Mouse (Mus musculus) liver, adult 2 months (tissue): ENCODE results near the gene Srcin1.

ENCODE experiments used
- CTCF ChIP-seq: fragments of 200-500 bp; IDR thresholded peaks from 2 replicates; pipeline ENCODE4 v1.5.1; 2011; ENCODE audit warnings: low read depth, low read length, control low read depth
- POLR2A ChIP-seq: fragments of 200-500 bp; IDR thresholded peaks from 2 replicates; pipeline ENCODE4 v1.6.1; 2011; ENCODE audit warnings: low read length, control low read depth; ENCODE audit not compliant: insufficient read depth; ENCODE audit errors: extremely low read depth

DNA sequence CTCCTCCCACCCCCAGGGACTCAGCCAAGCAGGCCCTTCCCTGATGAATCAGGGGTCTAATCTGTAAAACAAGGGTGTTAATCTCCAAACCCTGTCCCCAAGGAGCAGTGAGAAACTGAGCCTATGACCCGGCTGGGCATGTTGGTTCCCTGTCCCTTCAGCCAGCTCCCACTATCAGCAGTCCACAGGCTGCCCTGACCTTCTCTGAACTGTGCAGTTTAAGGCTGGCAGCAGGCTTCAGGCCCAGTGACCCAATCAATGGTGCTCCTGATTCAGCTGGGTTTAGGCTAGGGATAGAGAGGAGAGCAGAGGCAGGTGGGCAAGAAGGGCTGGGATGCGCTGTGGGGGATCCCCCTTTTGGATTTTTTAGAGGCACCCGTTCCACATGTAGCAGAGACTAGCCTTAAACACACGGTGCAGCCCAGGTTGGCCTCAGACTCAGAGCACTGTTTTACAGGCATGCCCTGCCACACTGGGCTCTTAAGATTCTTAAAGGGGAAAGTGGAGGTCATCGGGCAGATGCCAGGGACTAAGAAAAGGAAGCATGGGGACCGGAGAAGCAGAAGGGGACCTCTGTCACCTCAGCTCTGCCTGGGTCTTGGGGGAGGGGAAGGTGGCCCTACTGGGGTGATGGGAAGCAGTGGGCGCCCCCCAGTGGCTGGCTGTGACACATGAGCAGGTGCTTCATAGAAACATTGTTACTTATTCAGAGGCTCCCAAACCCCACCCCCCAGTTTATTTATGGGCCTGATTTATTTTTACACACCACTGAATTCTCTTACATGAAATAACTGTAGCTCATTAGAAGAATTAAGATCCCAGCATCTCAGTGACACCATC lies 19.2 kb downstream of the Srcin1 start:
- TF ChIP-seq CTCF (peak; percentile 82), POLR2A (no peak)
